Mouse (Mus musculus): ENCODE data around the gene Sardh. TPM values are rescaled to one million over a fixed set of nuclear protein-coding genes. Genes with fewer than 3 reads are reported as not detected.
A peak's percentile ranks its signal among the peaks of the same experiment; 100 is the strongest.

The Sardh gene
- total and polyA plus RNA-seq, 3 experiments: 4.7 to 19.1 (median 6.5) TPM

DNA sequence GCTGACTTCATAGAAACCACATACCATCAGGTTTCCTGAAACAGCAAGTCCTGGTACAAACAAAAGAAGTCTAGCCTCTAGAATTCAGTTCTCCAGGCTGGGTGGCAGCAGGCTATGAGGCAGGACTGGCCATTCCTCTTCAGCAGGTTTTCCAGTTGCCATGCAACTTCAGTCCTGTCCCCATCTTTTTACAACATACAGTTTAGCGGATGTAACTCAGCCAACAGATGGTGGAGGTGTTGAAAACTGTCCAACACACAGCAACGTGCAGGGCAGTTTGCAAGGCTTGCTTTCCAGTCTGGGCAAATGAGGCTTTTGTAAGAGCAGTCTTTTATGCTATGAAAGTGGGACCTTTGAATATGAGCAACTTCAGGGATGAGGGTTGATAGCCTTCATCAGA lies 103.2 kb downstream of the Sardh start:
- Histone ChIP-seq H3K36me3 (ENCODE audit: control insufficient read depth, insufficient read depth, low read length) (no peaks in the 10 kb centered on the region), H3K9ac (ENCODE audit: low read depth, low read length) (no peak overlapping the region), H3K79me2 (replicated peaks; ENCODE audit: control insufficient read depth, insufficient read depth, low read length) (no peaks in the 10 kb centered on the region), H3K4me1 (ENCODE audit: control insufficient read depth, insufficient read depth, low read length) (no peaks in the 10 kb centered on the region), H3K27me3 (ENCODE audit: control insufficient read depth, insufficient read depth, low read length) (no peaks in the 10 kb centered on the region), H3K27ac (no peak overlapping the region), H3K4me3 (no peak overlapping the region)
- TF ChIP-seq CTCF (IDR thresholded peaks at IDR 0.05): no peak
- TF ChIP-seq POLR2A (IDR thresholded peaks at IDR 0.05; ENCODE audit: insufficient read depth, low read depth, low read length): no peak
- no peak for TF ChIP-seq EP300 (IDR thresholded peaks at IDR 0.05; ENCODE audit: insufficient read depth, low read depth, low read length)
- WGBS: 32% methylated on average over 2 of the region's 2 CpGs
- DNase-seq: no peak
- intact Hi-C loops (cut with DNase I): no loop called here

DNA sequence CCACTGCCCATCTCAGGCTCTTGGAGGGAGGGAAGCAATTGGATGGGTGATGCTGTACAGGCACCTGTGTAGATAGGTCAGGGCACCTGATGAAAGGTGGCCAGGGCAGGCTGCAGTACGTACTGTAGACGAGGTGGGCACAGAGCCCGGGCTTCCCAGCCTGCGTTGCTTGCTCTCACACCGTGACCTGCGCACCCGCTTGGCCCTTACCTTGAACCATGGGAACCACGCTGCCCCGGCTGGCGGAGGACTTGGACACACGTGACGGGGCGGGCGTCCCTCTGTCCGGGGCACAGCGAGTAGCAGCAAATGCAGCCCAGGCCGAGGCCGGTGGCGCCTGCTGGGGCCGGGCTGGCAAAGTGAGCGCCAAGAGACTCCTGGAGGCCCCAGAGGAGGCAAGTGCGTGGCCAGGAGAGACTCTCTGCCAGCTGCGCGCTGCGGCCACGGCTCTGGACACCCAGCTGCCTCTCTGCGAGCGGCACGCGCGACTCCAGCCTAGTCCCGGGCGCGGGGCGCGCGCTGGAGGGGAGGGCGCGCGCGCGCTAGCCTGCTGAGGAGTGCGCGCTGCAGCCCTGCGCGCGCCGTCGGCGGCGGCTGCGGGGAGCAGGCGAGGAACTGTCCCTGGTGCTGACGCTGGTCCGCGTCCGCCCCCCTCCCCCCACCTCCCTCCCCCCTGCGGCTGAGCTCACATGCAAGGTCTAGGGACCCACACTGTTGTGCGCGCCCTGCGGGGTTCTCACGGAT lies 106.0 kb downstream of the Sardh start, which contains the start of gene Fam163b:
Gene Fam163b (minus strand): TSS at position 542 of the 744 bp plus-strand sequence.
- H3K4me3 ChIP-seq: peak within 1 kb of the TSS; percentile 24
- no peak within 1 kb of the TSS for H3K27ac ChIP-seq
- intact Hi-C loops (cut with DNase I): no loop called here
- H3K4me1 ChIP-seq (ENCODE audit: control insufficient read depth, insufficient read depth, low read length): no peaks in the 10 kb centered on the region
- WGBS: 2% methylated on average over 61 of the region's 62 CpGs
- DNase-seq: peak in 1 of 2 experiments; percentile 43
- H3K9ac ChIP-seq (ENCODE audit: low read depth, low read length): no peak within 1 kb of the TSS
- TF ChIP-seq POLR2A (IDR thresholded peaks at IDR 0.05; ENCODE audit: insufficient read depth, low read depth, low read length) (no peak), EP300 (IDR thresholded peaks at IDR 0.05; ENCODE audit: insufficient read depth, low read depth, low read length) (no peak), CTCF (IDR thresholded peaks at IDR 0.05) (no peak)
- no peaks in the 10 kb centered on the region for H3K27me3 ChIP-seq (ENCODE audit: control insufficient read depth, insufficient read depth, low read length)
- no peaks in the 10 kb centered on the region for H3K36me3 ChIP-seq (ENCODE audit: control insufficient read depth, insufficient read depth, low read length)
- no peaks in the 10 kb centered on the region for H3K79me2 ChIP-seq (replicated peaks; ENCODE audit: control insufficient read depth, insufficient read depth, low read length)

Other genes starting within 250 kb of the Sardh start
- 10 to 100 TPM; 44.5 to 44.7 TPM for gene Cacfd1, start 238.4 kb downstream of the Sardh start, total RNA-seq (2021)
- gene Cacfd1, start 238.4 kb downstream of the Sardh start, polyA plus RNA-seq (2012; rRNA removed): 57.7 and 82.3 TPM in 2 replicates
- under 1 TPM; 0.21 to 0.41 TPM for gene Slc2a6, start 220.3 kb downstream of the Sardh start, total RNA-seq (2021)
- 0.97 and 1.1 TPM in 2 replicates for gene Slc2a6, start 220.3 kb downstream of the Sardh start, polyA plus RNA-seq (2012; rRNA removed)
- not detected for gene Mymk, start 176.2 kb downstream of the Sardh start, total RNA-seq (2021)
- gene Mymk, start 176.2 kb downstream of the Sardh start, polyA plus RNA-seq (2012; rRNA removed): 0.10 TPM in 1 of 2 replicates, not detected in the other
- 10 to 100 TPM in 1 of 2 experiments, 1 to 10 TPM in 1; 9.2 to 18.9 TPM for gene Adamtsl2, start 169.0 kb downstream of the Sardh start, total RNA-seq (2021)
- 27.0 and 38.7 TPM in 2 replicates for gene Adamtsl2, start 169.0 kb downstream of the Sardh start, polyA plus RNA-seq (2012; rRNA removed)
- under 1 TPM; 0.44 to 0.77 TPM for gene Fam163b, start 105.8 kb downstream of the Sardh start, total RNA-seq (2021)
- gene Fam163b, start 105.8 kb downstream of the Sardh start, polyA plus RNA-seq (2012; rRNA removed): 1.1 and 1.4 TPM in 2 replicates
- 1 to 10 TPM; 1.1 to 2.1 TPM for gene Dbh, start 83.1 kb downstream of the Sardh start, total RNA-seq (2021)
- 7.7 and 9.4 TPM in 2 replicates for gene Dbh, start 83.1 kb downstream of the Sardh start, polyA plus RNA-seq (2012; rRNA removed)
- 10 to 100 TPM; 11.3 to 12.5 TPM for gene Vav2, start 178.7 kb upstream of the Sardh start, total RNA-seq (2021)
- gene Vav2, start 178.7 kb upstream of the Sardh start, polyA plus RNA-seq (2012; rRNA removed): 11.9 and 16.9 TPM in 2 replicates
- under 1 TPM; 0.65 to 0.98 TPM for gene Brd3os, start 194.0 kb upstream of the Sardh start, total RNA-seq (2021)
- gene Brd3os, start 194.0 kb upstream of the Sardh start, polyA plus RNA-seq (2012; rRNA removed): 3.9 TPM in 2 replicates